Mouse (Mus musculus) left cerebral cortex, postnatal 10 days (tissue): ENCODE measurements around the gene Cubn. TPM values are rescaled to one million over a fixed set of nuclear protein-coding genes. Genes with fewer than 3 reads are reported as not detected.

Source experiments
- DNase-seq, 2 experiments: peaks; one replicate each; pipeline ENCODE4 v3.0.0; 2021 to 2022; ENCODE audit warnings: low spot score in 2 of 2, mixed read lengths in 1 of 2; ENCODE audit errors: extremely low spot score in 1 of 2
- intact Hi-C: fragments of 180-260 bp; cut with DNase I; formaldehyde crosslinking; loops from one replicate; pipeline ENCODE4 v1.15.1; 2025
- total RNA-seq, 2 experiments: library from RNA; stranded (reverse); gene quantifications; 2 replicates each; pipeline ENCODE4 v1.2.3; 2021

Gene Cubn
- total RNA-seq, 2 experiments from 2014 or later: 0.43 to 0.45 TPM

DNA sequence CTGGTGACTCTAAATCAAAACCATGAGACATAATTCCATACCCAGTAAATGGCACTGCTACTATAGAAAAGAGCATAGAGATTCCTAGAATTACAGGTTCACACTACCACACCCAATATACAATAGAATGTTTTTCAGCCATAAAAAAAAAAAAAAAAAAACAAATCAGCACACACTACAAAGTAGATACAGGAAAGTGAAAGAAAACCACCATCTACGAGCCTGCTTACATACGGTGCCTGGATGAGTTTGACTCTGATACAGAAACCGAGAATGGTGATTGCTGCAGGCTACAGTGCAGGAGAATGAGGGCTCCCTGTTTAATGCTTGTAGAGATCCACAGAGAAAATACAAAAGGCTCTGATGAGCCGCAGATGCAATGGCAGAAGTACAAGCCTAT is 1.3 kb upstream of the Cubn start:
- no peak for DNase-seq
- intact Hi-C loops: no loop called here

DNA sequence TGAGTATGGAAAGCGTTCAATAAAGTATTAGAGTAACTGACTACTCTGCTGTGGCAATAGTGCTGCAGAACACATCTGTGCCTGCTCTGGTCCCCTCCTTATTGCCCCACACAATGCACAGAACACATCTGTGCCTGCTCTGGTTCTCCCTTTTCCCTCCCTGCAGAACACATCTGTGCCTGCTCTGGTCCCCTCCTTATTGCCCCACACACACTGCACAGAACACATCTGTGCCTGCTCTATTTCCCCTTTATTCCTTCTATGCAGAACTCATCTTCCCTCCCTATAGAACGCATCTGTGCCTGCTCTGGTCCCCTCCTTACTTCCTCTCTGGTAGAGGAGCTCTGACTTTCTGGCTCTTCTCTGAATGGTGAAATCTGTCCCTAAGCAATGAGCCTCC is 1.1 kb downstream of the Cubn start:
- intact Hi-C loops: no loop called here
- DNase-seq: no peak

- DNase-seq: no peak
These were observed 5.1 kb downstream of the Cubn start for GRCm38 (mm10) chr2:13486470-13486869.

GRCm38 (mm10) chr2:13484566-13484965 is 7.0 kb downstream of the Cubn start:
- no peak for DNase-seq
- intact Hi-C loops: no loop called here

More at GRCm38 (mm10) chr2:13486470-13486869, 5.1 kb downstream of the Cubn start:
- intact Hi-C loops: no loop called here

GRCm38 (mm10) chr2:13480744-13481143 is 10.9 kb downstream of the Cubn start:
- DNase-seq: no peak
- intact Hi-C loops: no loop called here

GRCm38 (mm10) chr2:13479165-13479564 is 12.4 kb downstream of the Cubn start:
- intact Hi-C loops: no loop called here
- no peak for DNase-seq

GRCm38 (mm10) chr2:13470108-13470507 is 21.5 kb downstream of the Cubn start:
- intact Hi-C loops: no loop called here
- DNase-seq: no peak

- intact Hi-C loops: no loop called here
- no peak for DNase-seq
These were observed 22.0 kb downstream of the Cubn start for GRCm38 (mm10) chr2:13469641-13470040.

DNA sequence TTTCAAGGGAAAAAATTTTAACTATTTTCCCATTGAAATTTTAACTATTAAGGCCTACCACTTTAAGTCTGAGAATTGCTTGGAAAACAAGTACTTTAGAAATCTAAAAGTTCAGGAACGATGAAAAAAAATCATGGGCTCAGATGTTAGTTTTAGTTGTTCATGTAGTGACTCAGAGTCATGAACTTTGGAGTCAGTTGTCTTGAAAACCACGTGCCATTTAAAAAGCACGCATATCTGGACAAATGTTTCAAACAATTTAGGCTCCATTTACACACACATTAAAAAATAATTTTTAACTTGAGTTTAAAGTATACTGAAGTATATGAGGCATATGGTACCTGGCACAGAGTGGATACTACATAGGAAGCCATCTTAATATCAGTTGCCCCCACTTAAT is 24.9 kb downstream of the Cubn start:
- DNase-seq: no peak
- intact Hi-C loops: no loop called here

- intact Hi-C loops: no loop called here
- DNase-seq: no peak
These were observed 33.5 kb downstream of the Cubn start for GRCm38 (mm10) chr2:13458088-13458487.

DNA sequence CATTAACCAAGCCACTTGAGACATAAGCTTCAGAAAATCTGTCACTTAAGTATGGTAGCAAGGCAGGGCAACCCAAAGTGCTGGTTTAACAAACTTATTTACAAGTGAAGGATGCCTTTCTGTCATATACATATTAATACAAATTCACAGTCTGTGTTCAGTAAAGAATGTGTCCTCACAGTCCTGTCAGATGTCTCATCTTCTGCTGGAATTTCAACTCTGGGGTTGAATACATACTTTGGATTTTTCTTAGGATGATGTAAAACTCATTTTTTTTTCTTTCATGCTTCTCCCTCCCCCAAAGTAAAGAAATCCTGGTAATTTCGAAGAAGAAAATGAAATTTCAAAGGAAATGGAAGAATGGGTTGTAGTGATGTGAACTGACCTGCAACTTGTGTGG is 34.8 kb downstream of the Cubn start:
- DNase-seq: no peak
- intact Hi-C loops: no loop called here

DNA sequence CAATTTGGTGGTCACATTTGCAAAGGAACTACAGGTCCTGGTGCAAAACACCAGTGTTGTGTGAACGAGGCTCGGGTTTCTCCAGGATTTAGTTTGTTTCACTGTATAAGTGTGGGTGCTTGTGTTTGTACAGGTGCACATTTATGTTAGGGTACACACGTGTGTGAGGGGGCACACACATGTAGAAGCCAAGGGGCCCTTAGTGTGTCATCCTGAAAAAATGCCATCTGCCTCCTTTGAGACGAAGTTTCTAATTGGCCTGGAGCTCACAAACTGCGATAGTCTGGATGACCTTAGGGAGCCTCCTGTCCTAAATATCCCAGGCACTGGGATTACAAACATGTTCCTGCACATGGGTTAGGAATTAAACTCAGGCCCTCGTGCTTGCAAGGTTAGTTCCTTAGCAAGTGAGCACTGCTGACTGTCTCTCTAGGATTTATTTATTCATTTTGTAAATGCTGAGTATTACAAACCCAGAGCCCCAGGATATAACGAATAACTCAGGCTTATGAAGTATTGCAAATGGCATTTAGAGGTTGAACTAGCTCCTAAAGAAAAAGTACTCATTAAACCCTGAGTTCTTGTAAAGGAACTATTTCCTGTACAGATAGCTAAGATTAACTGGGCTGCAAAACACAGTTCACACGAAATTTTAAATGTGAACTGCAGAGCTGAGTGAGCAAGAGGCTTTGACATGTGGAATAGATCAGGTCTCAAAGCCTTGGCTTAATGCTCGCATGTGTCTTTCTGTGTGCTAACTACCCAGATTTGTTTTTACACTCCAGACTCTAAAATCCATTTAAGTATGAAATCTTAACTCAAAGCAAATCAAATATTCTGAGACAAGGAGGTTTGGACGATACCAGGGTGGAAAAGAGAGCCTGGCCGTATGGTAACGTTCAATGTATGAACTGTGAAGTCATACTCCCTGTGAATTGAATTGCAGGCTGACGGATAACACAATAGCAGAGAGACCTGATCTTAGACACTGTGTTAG is 39.8 kb downstream of the Cubn start:
- intact Hi-C loops: no loop called here
- DNase-seq: no peak

DNA sequence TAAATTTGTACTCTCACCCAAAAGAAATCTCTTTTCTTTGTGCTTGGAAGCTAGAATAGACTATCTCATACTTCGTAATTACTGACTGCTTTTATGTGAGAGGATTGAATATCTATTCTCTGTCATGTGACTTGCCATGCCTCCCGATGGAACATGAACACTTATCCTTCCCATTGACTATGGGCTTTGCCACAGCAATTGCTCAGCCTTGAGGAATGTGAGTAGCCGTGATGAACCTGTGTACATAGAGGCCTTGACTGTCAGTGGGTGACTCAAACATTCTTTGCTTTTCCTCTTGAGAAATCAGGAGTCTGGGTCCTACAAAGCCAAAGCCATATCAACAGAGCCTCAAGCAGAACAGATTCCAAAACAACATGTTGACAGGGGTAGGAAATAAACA is 40.7 kb downstream of the Cubn start:
- intact Hi-C loops: no loop called here
- no peak for DNase-seq

DNA sequence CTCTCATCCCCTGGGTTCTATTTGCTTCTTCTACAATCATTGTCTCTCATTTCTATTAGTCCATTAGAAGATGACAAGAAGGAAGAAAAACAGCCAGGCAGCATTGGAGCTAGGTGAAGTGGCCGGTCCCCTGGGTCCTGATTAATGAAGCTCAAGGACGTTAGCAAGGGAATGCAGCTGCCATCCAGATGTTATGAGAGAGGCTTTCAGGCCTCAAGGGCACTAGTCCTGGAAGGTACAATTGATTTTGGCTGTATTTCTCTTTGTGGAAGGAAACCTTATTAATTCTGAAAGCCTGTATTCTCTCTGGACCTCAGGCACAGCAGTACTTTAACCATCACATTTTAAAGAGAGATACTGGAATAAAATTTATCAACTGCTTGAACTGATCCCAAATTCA is 41.1 kb downstream of the Cubn start:
- no peak for DNase-seq
- intact Hi-C loops: no loop called here

DNA sequence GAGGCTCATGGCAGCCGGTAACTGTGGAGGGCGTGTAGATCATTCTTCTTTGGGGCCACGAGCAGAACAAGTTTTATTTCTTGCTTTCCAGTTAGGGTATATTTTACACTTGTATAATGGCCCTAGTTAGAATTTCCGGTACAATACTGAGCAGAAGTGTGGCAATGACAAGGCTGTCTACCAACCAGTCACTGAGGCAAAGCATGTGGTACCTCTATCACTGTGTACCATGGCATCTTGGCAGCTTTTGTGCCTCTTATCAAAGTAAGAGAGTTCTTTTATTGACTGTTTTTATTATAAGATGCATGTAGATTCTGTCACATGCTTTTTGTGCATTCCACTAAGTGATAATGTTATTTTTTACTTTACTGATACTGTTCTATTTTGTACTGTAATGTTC is 46.5 kb downstream of the Cubn start:
- intact Hi-C loops: no loop called here

GRCm38 (mm10) chr2:13438983-13439382 is 52.6 kb downstream of the Cubn start:
- intact Hi-C loops: no loop called here
- DNase-seq: no peak

More for the DNA sequence above, 46.5 kb downstream of the Cubn start:
- DNase-seq: no peak

DNA sequence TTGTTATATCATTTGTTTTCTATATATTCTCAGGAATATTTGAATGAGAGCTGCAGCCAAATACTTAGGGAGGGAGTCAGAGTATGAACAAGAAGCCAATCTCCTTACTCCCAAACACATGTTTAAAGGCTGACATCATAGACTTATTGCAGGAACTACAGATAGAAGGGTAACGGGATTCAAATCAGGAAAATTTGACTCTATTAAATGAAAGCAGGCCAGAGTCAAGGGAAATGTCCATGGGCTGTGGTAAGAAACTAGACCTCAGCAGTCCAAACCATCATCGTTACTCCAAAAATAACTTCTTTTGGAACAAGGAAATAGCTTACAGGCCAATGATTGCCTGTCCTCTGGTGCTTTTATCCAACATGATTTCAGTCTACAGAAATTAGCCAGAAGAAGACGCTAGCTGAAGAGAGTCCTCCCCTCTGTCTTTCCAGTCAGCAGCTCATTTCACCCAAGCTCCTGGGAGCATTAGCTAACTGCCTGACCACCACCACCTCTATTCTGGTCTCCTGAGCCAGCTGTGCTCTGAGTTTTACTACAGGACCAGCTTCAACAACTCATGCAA is 53.3 kb downstream of the Cubn start:
- intact Hi-C loops: no loop called here
- DNase-seq: no peak

- intact Hi-C loops: no loop called here
These were observed 59.6 kb downstream of the Cubn start for GRCm38 (mm10) chr2:13432002-13432401.

DNA sequence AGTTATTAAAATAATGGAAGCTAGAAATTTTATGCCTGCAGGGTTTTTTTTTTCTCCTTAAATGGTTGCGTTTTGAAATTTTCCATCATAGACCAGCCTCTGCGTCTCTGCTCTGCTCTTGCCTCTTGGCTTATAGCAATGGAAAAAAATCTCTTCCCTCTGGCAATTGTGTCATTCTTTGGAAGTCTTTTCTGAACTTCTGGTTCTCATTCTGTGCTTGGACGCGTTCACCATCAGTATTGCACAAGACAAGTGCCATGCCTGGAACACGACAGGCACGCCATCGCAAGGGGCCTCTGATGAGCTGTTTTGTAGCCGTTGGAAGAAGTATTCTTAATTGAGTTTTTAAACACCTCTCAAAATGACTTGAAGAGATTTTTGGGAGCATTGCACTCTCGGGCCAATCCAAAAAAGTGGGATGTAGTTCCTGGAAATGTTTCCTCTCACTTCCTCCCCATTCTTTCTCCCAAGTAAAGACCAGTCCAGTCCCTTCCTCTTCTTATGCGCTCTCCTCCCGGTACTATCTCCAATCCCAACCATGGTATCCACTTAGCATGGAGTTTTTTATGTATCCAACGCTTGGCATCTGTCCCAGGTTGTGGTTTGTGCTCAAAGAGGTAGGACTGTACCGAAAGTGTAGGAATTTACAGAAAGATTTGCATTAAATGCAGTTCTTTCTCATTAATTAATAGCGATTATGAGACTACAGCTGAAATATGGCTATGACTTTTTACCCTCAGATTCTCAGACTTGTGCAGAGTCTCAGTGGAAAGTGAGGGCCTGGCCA is 69.4 kb downstream of the Cubn start:
- intact Hi-C loops: no loop called here
- no peak for DNase-seq

More at GRCm38 (mm10) chr2:13432002-13432401, 59.6 kb downstream of the Cubn start:
- no peak for DNase-seq
